Mouse (Mus musculus): ENCODE data around the gene Slc25a22. TPM values are rescaled to one million over a fixed set of nuclear protein-coding genes. Genes with fewer than 3 reads are reported as not detected.

Slc25a22 gene
- polyA plus RNA-seq, 1 experiment from 2014 or later = 33.9 TPM

DNA sequence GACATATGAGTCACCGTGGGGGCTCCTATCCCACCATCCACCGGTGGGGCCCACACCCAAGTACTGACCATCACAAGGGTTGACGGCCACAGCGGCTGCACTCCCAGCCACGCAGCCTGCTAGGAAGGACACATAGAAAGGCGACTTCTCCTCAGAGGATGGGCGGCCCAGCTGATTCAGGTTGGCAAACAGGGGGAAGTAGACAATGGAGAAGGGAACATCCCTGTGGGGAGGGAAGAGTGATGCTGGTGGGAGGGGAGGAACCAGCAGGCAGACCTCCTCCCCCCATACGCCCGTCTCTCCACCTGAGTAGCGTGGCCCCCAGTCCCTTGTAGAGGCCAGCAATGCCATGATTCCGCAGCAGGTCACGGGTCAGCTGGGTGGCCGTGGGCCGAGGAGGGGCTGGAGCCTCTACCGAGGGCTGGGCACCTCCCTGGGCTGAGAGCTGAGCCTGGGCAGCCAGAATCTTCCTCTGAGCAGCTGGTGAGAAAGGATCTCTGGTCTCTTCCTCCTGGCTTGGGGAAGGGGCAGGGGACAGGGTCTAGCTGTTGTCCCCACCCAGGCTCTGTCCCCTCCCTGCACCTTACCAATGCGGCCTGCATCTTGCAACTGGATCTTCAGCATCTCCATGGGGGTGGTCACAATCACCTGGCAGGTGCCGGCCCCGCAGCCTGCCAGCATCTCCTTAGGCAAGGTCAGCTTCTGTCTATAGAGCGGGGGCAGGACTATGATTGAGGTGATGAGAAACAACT is 6.1 kb downstream of the Slc25a22 start:
- DNase-seq (ENCODE audit: low spot score) = no peak
- no peaks in the 10 kb centered on the region for H3K27me3 ChIP-seq (ENCODE audit: control insufficient read depth, insufficient read depth, low read length)
- H3K27ac ChIP-seq (ENCODE audit: low read depth, low read length) = no peak overlapping the region
- H3K4me1 ChIP-seq (replicated peaks; ENCODE audit: control insufficient read depth, insufficient read depth, low read length) = peaks cover 21% of the 10 kb centered on the region
- H3K4me2 ChIP-seq (replicated peaks; ENCODE audit: low read depth, low read length) = no peak overlapping the region
- no peaks in the 10 kb centered on the region for H3K9me3 ChIP-seq (ENCODE audit: control insufficient read depth, low read length)
- no peak for ATAC-seq (ENCODE audit: low FRiP score)
- 0 out of 2 replicates have a peak, but pooled peaks cover 5% of the 10 kb centered on the region for H3K36me3 ChIP-seq (ENCODE audit: control insufficient read depth, insufficient read depth, low read length)
- no peak overlapping the region for H3K9ac ChIP-seq (ENCODE audit: low read depth, low read length)
- WGBS = 90% methylated on average over 18 of the region's 19 CpGs
- H3K4me3 ChIP-seq (ENCODE audit: low read depth, low read length) = no peak overlapping the region

DNA sequence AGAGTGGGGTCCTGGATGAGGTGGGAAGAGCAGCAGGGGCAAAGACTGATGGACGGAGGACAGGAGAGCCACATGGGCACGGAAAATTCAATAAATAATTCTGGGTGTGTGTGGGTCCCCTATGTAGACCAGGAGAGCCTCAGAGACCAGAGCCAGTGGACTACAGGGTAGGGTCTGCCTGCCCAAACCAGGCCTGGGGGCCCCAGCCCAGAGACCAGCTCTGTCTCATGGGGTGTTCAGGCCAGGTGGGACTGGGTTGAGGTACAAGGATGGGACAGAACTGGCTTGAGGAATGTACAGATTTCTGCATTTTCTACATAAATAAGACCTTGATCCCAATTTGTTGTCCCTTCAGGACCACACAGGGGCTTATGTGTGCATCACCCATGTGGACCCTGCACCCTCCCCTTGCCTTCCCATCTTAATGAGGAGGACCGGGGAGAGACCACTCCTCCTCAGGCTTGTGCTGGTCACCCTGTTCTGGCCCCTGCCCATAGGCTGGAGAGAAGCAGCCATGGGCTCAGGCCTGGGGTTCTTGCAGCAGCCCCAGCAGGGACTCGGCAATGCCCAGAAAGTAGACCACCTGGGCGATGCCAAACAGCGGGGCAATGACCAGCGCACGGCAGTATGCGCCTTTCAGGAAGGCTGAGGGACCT is 7.0 kb downstream of the Slc25a22 start:
- Histone ChIP-seq H3K9me3 (ENCODE audit: control insufficient read depth, low read length) (no peaks in the 10 kb centered on the region), H3K9ac (ENCODE audit: low read depth, low read length) (no peak overlapping the region), H3K4me1 (replicated peaks; ENCODE audit: control insufficient read depth, insufficient read depth, low read length) (peaks cover 18% of the 10 kb centered on the region), H3K4me3 (ENCODE audit: low read depth, low read length) (no peak overlapping the region), H3K27me3 (ENCODE audit: control insufficient read depth, insufficient read depth, low read length) (no peaks in the 10 kb centered on the region), H3K36me3 (ENCODE audit: control insufficient read depth, insufficient read depth, low read length) (0 out of 2 replicates have a peak, but pooled peaks cover 5% of the 10 kb centered on the region), H3K27ac (ENCODE audit: low read depth, low read length) (no peak overlapping the region), H3K4me2 (replicated peaks; ENCODE audit: low read depth, low read length) (no peak overlapping the region)
- no peak for DNase-seq (ENCODE audit: low spot score)
- WGBS = 99% methylated on average over 9 of the region's 9 CpGs
- ATAC-seq (ENCODE audit: low FRiP score) = no peak

DNA sequence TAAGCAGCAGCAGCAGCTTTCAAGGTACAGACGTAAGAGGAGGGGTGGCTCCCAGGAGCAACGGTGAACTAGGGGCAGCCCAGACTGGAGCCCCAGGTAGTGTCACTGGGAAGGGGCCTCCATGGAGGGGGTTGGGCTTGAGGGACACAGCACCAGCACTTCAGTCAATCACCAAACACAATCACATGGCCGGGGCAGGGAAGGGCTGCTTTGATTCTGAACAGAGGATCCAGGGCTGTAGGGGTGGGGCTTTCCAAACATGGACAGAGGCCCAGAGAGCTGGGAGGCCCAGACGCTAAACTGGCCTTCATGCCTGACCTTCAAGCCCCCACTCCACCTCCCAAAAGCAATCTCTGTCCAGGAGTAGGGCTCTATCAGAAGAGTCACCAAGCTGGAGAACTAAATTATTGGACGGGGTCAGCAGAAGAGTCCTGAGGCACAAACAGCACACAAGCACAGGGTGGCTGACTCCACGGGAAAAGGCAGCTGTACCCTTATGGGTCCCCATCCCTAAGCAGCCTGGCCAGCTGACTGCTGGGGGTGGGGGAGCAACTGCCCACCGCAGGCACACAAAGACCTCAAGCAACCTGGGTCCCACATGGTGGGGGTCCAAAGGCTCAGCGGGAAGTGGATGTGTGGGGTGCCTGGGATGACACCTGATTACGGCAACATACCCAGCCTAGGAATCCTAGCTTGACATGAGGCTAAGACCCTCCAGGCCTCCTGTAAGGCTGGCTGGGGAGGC is 7.7 kb downstream of the Slc25a22 start:
- DNase-seq (ENCODE audit: low spot score) (no peak), ATAC-seq (ENCODE audit: low FRiP score) (no peak)
- Histone ChIP-seq H3K4me1 (replicated peaks; ENCODE audit: control insufficient read depth, insufficient read depth, low read length) (peaks cover 14% of the 10 kb centered on the region), H3K9me3 (ENCODE audit: control insufficient read depth, low read length) (no peaks in the 10 kb centered on the region), H3K9ac (ENCODE audit: low read depth, low read length) (no peak overlapping the region), H3K4me3 (ENCODE audit: low read depth, low read length) (no peak overlapping the region), H3K4me2 (replicated peaks; ENCODE audit: low read depth, low read length) (peak overlapping the region; percentile 54), H3K27ac (ENCODE audit: low read depth, low read length) (no peak overlapping the region), H3K36me3 (ENCODE audit: control insufficient read depth, insufficient read depth, low read length) (0 out of 2 replicates have a peak, but pooled peaks cover 5% of the 10 kb centered on the region), H3K27me3 (ENCODE audit: control insufficient read depth, insufficient read depth, low read length) (no peaks in the 10 kb centered on the region)
- WGBS = 60% methylated on average over 9 of the region's 9 CpGs

DNA sequence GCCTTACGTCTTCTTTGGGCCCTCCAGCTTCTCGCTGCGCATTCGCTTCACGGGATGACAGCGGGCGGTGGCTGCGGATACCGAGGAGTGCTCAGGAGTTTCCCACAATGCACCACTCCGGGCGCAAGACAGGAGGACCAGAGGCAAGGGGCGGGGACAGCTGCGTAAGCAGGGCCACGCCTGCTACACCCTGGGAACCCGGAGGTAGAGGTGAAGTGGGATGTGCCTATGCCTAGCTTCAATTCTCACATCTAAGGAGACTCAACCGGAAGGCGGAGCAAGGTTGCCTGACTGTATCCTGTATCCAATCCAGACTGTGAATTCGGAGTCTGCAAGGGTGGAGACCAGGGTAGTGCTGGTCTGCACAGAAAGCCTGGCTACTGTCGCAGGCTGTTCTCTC is 8.4 kb downstream of the Slc25a22 start, which contains the start of gene Cend1:
Cend1 (minus strand) TSS at position 182 of the 400 bp plus-strand sequence.
- Histone ChIP-seq H3K4me2 (replicated peaks; ENCODE audit: low read depth, low read length) (peak within 1 kb of the TSS; percentile 54), H3K27ac (ENCODE audit: low read depth, low read length) (no peak within 1 kb of the TSS), H3K27me3 (ENCODE audit: control insufficient read depth, insufficient read depth, low read length) (no peaks in the 10 kb centered on the region), H3K4me1 (replicated peaks; ENCODE audit: control insufficient read depth, insufficient read depth, low read length) (peaks cover 10% of the 10 kb centered on the region; the same call in 1 of the 2 replicates), H3K4me3 (ENCODE audit: low read depth, low read length) (peak within 1 kb of the TSS; percentile 37), H3K9me3 (ENCODE audit: control insufficient read depth, low read length) (no peaks in the 10 kb centered on the region), H3K36me3 (ENCODE audit: control insufficient read depth, insufficient read depth, low read length) (0 out of 2 replicates have a peak, but pooled peaks cover 5% of the 10 kb centered on the region), H3K9ac (ENCODE audit: low read depth, low read length) (peak within 1 kb of the TSS; percentile 61)
- ATAC-seq (ENCODE audit: low FRiP score) (peak; percentile 81), DNase-seq (ENCODE audit: low spot score) (peak; percentile 81)
- WGBS = 3% methylated on average over 19 of the region's 19 CpGs

DNA sequence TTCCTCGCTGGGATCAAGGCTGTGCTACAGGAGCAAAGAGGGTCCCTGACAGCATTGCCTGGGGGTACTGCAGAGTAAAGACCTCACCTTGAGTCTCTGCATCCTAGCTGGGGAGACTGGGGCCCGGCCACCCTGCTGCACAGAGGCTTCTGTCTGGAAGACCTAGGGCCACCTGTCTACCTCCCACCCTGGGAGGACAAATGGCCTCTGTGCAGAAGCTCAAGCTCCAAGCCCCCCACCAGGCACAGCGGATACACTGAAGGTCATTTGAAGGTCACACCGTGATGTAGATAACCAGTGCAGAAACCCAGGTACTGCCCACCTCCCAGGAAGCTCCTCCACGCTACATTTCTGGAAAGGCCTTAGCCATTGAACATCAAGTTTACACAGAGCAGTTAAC is 9.0 kb downstream of the Slc25a22 start:
- Histone ChIP-seq H3K4me3 (ENCODE audit: low read depth, low read length) (peak overlapping the region; percentile 37), H3K9me3 (ENCODE audit: control insufficient read depth, low read length) (no peaks in the 10 kb centered on the region), H3K27me3 (ENCODE audit: control insufficient read depth, insufficient read depth, low read length) (no peaks in the 10 kb centered on the region), H3K27ac (ENCODE audit: low read depth, low read length) (no peak overlapping the region), H3K4me2 (replicated peaks; ENCODE audit: low read depth, low read length) (peak overlapping the region; percentile 54), H3K36me3 (ENCODE audit: control insufficient read depth, insufficient read depth, low read length) (0 out of 2 replicates have a peak, but pooled peaks cover 5% of the 10 kb centered on the region), H3K9ac (ENCODE audit: low read depth, low read length) (peak overlapping the region; percentile 61), H3K4me1 (replicated peaks; ENCODE audit: control insufficient read depth, insufficient read depth, low read length) (peaks cover 4% of the 10 kb centered on the region; the same call in 1 of the 2 replicates)
- no peak for DNase-seq (ENCODE audit: low spot score)
- 59% methylated on average over 5 of the region's 5 CpGs for WGBS
- no peak for ATAC-seq (ENCODE audit: low FRiP score)

DNA sequence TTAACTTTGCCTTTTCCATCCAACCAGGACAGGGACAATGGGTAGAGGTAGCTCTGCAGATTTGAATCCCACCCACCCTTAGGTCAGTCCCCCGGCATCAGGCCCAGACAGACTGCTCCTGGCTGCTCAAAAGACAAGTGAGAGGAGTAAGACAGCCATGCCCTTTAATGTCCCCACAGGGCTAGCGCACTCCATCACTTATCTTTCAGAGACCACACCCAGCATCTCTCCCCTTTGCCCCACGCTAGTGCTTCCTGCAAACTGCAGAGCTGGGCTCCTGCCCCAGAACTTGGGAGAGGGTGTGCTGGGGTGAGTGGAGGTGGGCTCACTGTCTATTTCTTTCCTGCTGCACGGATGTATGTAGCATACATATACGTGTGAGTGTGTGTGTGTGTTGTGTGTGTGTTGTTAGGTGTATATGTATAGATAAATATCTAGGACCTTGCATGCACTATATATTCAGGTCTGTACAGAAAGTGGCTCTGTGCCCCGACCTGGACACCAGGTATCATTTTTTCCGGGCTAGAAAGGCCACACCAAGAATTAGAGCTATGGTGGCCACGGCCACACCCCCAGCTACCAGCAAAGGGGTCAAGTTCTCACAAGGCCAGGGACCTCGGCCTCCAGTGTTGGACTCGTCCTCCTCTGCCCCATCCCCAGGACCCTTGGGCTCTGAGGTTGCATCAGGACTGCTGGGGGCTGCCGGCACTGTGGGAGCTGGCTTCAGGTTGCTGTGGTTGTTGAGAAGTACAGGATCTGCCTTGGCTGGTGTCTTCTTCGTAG is 10.6 kb downstream of the Slc25a22 start:
- H3K4me3 ChIP-seq (ENCODE audit: low read depth, low read length) = no peak overlapping the region
- H3K9ac ChIP-seq (ENCODE audit: low read depth, low read length) = no peak overlapping the region
- no peak for DNase-seq (ENCODE audit: low spot score)
- ATAC-seq (ENCODE audit: low FRiP score) = no peak
- no peaks in the 10 kb centered on the region for H3K27me3 ChIP-seq (ENCODE audit: control insufficient read depth, insufficient read depth, low read length)
- WGBS = 83% methylated on average over 12 of the region's 12 CpGs
- H3K36me3 ChIP-seq (ENCODE audit: control insufficient read depth, insufficient read depth, low read length) = 0 out of 2 replicates have a peak, but pooled peaks cover 2% of the 10 kb centered on the region
- no peak overlapping the region for H3K4me2 ChIP-seq (replicated peaks; ENCODE audit: low read depth, low read length)
- 0 out of 2 replicates have a peak, but pooled peaks cover 3% of the 10 kb centered on the region for H3K4me1 ChIP-seq (replicated peaks; ENCODE audit: control insufficient read depth, insufficient read depth, low read length)
- H3K27ac ChIP-seq (ENCODE audit: low read depth, low read length) = no peak overlapping the region
- no peaks in the 10 kb centered on the region for H3K9me3 ChIP-seq (ENCODE audit: control insufficient read depth, low read length)

DNA sequence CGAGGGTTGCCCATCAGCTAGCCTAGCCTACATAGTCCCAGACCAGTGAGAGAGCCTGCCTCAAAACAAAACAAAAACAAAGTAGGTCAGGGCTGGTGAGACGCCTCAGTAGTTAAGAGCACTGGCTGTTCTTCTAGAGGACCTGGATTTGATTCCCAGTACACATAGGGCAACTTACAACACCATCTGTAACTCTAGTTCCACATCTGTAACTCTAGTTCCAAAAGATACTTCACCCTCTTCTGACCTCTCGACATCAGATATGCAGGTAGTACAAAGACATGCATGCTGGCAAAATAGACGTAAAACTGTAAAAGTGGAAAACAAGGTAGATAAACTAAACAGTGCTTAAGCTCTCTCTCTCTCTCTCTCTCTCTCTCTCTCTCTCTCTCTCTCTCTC is 13.9 kb downstream of the Slc25a22 start:
- H3K9me3 ChIP-seq (ENCODE audit: control insufficient read depth, low read length) = no peaks in the 10 kb centered on the region
- no peak overlapping the region for H3K4me3 ChIP-seq (ENCODE audit: low read depth, low read length)
- H3K27me3 ChIP-seq (ENCODE audit: control insufficient read depth, insufficient read depth, low read length) = no peaks in the 10 kb centered on the region
- H3K9ac ChIP-seq (ENCODE audit: low read depth, low read length) = no peak overlapping the region
- DNase-seq (ENCODE audit: low spot score) (no peak), ATAC-seq (ENCODE audit: low FRiP score) (no peak)
- H3K4me2 ChIP-seq (replicated peaks; ENCODE audit: low read depth, low read length) = no peak overlapping the region
- 77% methylated on average over 4 of the region's 4 CpGs for WGBS
- H3K36me3 ChIP-seq (ENCODE audit: control insufficient read depth, insufficient read depth, low read length) = no peaks in the 10 kb centered on the region
- no peak overlapping the region for H3K27ac ChIP-seq (ENCODE audit: low read depth, low read length)
- 0 out of 2 replicates have a peak, but pooled peaks cover 3% of the 10 kb centered on the region for H3K4me1 ChIP-seq (replicated peaks; ENCODE audit: control insufficient read depth, insufficient read depth, low read length)
